Mouse (Mus musculus) CD4-positive, CD25-positive, alpha-beta regulatory T cell (primary cell): Measurements from ENCODE around the gene Tyms. TPM values are rescaled to one million over a fixed set of nuclear protein-coding genes. Genes with fewer than 3 reads are reported as not detected.

ENCODE experiments used
- polyA plus RNA-seq: library from polyadenylated mRNA; unstranded; fragments of 100-300 nt; shearing (Covaris generic); gene quantifications from one replicate; pipeline ENCODE4 v1.2.1, GENCODE M21; 2017

Gene Tyms
- 31.5 TPM for polyA plus RNA-seq

GRCm38 (mm10) chr5:30072825-30073821 is at the start of gene Tyms:
Tyms (minus strand) TSS chr5:30073617.

GRCm38 (mm10) chr5:30105668-30106300 is 32.4 kb upstream of the Tyms start, which contains the start of gene 3110082J24Rik:
3110082J24Rik (minus strand) TSS chr5:30106086.

GRCm38 (mm10) chr5:30104841-30105667 is 31.6 kb upstream of the Tyms start, which contains the start of gene Garem2:
Garem2 (plus strand) TSS chr5:30105161.

GRCm38 (mm10) chr5:30012726-30013503 is 60.5 kb downstream of the Tyms start, which contains the start of gene Il6:
Il6 (plus strand) TSS chr5:30013114.

Other genes starting within 250 kb of the Tyms start
- 0.19 TPM for gene Il6, start 60.5 kb downstream of the Tyms start, polyA plus RNA-seq
- gene Garem2, start 31.5 kb upstream of the Tyms start, polyA plus RNA-seq: 0.11 TPM
- gene 3110082J24Rik, start 32.5 kb upstream of the Tyms start, polyA plus RNA-seq: not detected
- gene Hadha, start 81.5 kb upstream of the Tyms start, polyA plus RNA-seq: 105 TPM
- gene Hadhb, start 81.6 kb upstream of the Tyms start, polyA plus RNA-seq: 189 TPM
- gene Adgrf3, start 132.1 kb upstream of the Tyms start, polyA plus RNA-seq: not detected
- 19.4 TPM for gene Selenoi, start 159.0 kb upstream of the Tyms start, polyA plus RNA-seq
- gene Drc1, start 207.8 kb upstream of the Tyms start, polyA plus RNA-seq: 8.9 TPM